Mouse (Mus musculus): ENCODE measurements around the gene Fdx1. TPM values are rescaled to one million over a fixed set of nuclear protein-coding genes. Genes with fewer than 3 reads are reported as not detected.

Gene Fdx1
- polyA plus RNA-seq, 1 experiment = 30.5 TPM

GRCm38 (mm10) chr9:51931997-51932396, 31.4 kb downstream of the Fdx1 start:
- WGBS = 89% methylated on average over 3 of the region's 3 CpGs
- no peak for DNase-seq
- Histone ChIP-seq H3K4me1 (replicated peaks; ENCODE audit: control insufficient read depth, insufficient read depth, low read length) (no peaks in the 10 kb centered on the region), H3K4me3 (ENCODE audit: control insufficient read depth, insufficient read depth, low read length) (no peak overlapping the region), H3K36me3 (ENCODE audit: control insufficient read depth, insufficient read depth, low read length) (no peaks in the 10 kb centered on the region), H3K27ac (ENCODE audit: control insufficient read depth, insufficient read depth, low read length) (no peak overlapping the region), H3K27me3 (ENCODE audit: control insufficient read depth, insufficient read depth, low read length) (no peaks in the 10 kb centered on the region)
- TF ChIP-seq POLR2A (IDR thresholded peaks at IDR 0.05; ENCODE audit: control insufficient read depth, extremely low read depth, insufficient read depth, low read length, poor library complexity) = no peak
- TF ChIP-seq CTCF (IDR thresholded peaks at IDR 0.05; ENCODE audit: borderline replicate concordance, control insufficient read depth, extremely low read depth, insufficient read depth, low read length, poor library complexity) = no peak

GRCm38 (mm10) chr9:51931054-51931690, 32.2 kb downstream of the Fdx1 start:
- Histone ChIP-seq H3K4me1 (replicated peaks; ENCODE audit: control insufficient read depth, insufficient read depth, low read length) (no peaks in the 10 kb centered on the region), H3K36me3 (ENCODE audit: control insufficient read depth, insufficient read depth, low read length) (no peaks in the 10 kb centered on the region), H3K27ac (ENCODE audit: control insufficient read depth, insufficient read depth, low read length) (no peak overlapping the region), H3K27me3 (ENCODE audit: control insufficient read depth, insufficient read depth, low read length) (no peaks in the 10 kb centered on the region), H3K4me3 (ENCODE audit: control insufficient read depth, insufficient read depth, low read length) (no peak overlapping the region)
- no peak for DNase-seq
- TF ChIP-seq POLR2A (IDR thresholded peaks at IDR 0.05; ENCODE audit: control insufficient read depth, extremely low read depth, insufficient read depth, low read length, poor library complexity) = no peak
- no peak for TF ChIP-seq CTCF (IDR thresholded peaks at IDR 0.05; ENCODE audit: borderline replicate concordance, control insufficient read depth, extremely low read depth, insufficient read depth, low read length, poor library complexity)
- 97% methylated on average over 7 of the region's 7 CpGs for WGBS

GRCm38 (mm10) chr9:51929972-51930371, 33.4 kb downstream of the Fdx1 start:
- Histone ChIP-seq H3K4me1 (replicated peaks; ENCODE audit: control insufficient read depth, insufficient read depth, low read length) (no peaks in the 10 kb centered on the region), H3K36me3 (ENCODE audit: control insufficient read depth, insufficient read depth, low read length) (no peaks in the 10 kb centered on the region), H3K4me3 (ENCODE audit: control insufficient read depth, insufficient read depth, low read length) (no peak overlapping the region), H3K27me3 (ENCODE audit: control insufficient read depth, insufficient read depth, low read length) (no peaks in the 10 kb centered on the region), H3K27ac (ENCODE audit: control insufficient read depth, insufficient read depth, low read length) (no peak overlapping the region)
- TF ChIP-seq POLR2A (IDR thresholded peaks at IDR 0.05; ENCODE audit: control insufficient read depth, extremely low read depth, insufficient read depth, low read length, poor library complexity) (no peak), CTCF (IDR thresholded peaks at IDR 0.05; ENCODE audit: borderline replicate concordance, control insufficient read depth, extremely low read depth, insufficient read depth, low read length, poor library complexity) (no peak)
- 80% methylated on average over 5 of the region's 5 CpGs for WGBS
- no peak for DNase-seq

- H3K27me3 ChIP-seq (ENCODE audit: control insufficient read depth, insufficient read depth, low read length) = no peaks in the 10 kb centered on the region
- WGBS = 86% methylated on average over 7 of the region's 7 CpGs
- TF ChIP-seq CTCF (IDR thresholded peaks at IDR 0.05; ENCODE audit: borderline replicate concordance, control insufficient read depth, extremely low read depth, insufficient read depth, low read length, poor library complexity) = no peak
- TF ChIP-seq POLR2A (IDR thresholded peaks at IDR 0.05; ENCODE audit: control insufficient read depth, extremely low read depth, insufficient read depth, low read length, poor library complexity) = no peak
- no peaks in the 10 kb centered on the region for H3K36me3 ChIP-seq (ENCODE audit: control insufficient read depth, insufficient read depth, low read length)
- no peak for DNase-seq
- H3K4me3 ChIP-seq (ENCODE audit: control insufficient read depth, insufficient read depth, low read length) = no peak overlapping the region
- no peaks in the 10 kb centered on the region for H3K4me1 ChIP-seq (replicated peaks; ENCODE audit: control insufficient read depth, insufficient read depth, low read length)
- no peak overlapping the region for H3K27ac ChIP-seq (ENCODE audit: control insufficient read depth, insufficient read depth, low read length)
Observed at GRCm38 (mm10) chr9:51928659-51929058, 34.7 kb downstream of the Fdx1 start.

GRCm38 (mm10) chr9:51928116-51928515, 35.2 kb downstream of the Fdx1 start:
- DNase-seq = no peak
- Histone ChIP-seq H3K27me3 (ENCODE audit: control insufficient read depth, insufficient read depth, low read length) (no peaks in the 10 kb centered on the region), H3K36me3 (ENCODE audit: control insufficient read depth, insufficient read depth, low read length) (no peaks in the 10 kb centered on the region), H3K27ac (ENCODE audit: control insufficient read depth, insufficient read depth, low read length) (no peak overlapping the region), H3K4me3 (ENCODE audit: control insufficient read depth, insufficient read depth, low read length) (no peak overlapping the region), H3K4me1 (replicated peaks; ENCODE audit: control insufficient read depth, insufficient read depth, low read length) (no peaks in the 10 kb centered on the region)
- TF ChIP-seq POLR2A (IDR thresholded peaks at IDR 0.05; ENCODE audit: control insufficient read depth, extremely low read depth, insufficient read depth, low read length, poor library complexity) = no peak
- TF ChIP-seq CTCF (IDR thresholded peaks at IDR 0.05; ENCODE audit: borderline replicate concordance, control insufficient read depth, extremely low read depth, insufficient read depth, low read length, poor library complexity) = no peak
- WGBS = 85% methylated on average over 10 of the region's 10 CpGs

GRCm38 (mm10) chr9:51927680-51928079, 35.7 kb downstream of the Fdx1 start:
- no peaks in the 10 kb centered on the region for H3K4me1 ChIP-seq (replicated peaks; ENCODE audit: control insufficient read depth, insufficient read depth, low read length)
- H3K36me3 ChIP-seq (ENCODE audit: control insufficient read depth, insufficient read depth, low read length) = no peaks in the 10 kb centered on the region
- no peak overlapping the region for H3K4me3 ChIP-seq (ENCODE audit: control insufficient read depth, insufficient read depth, low read length)
- DNase-seq = no peak
- no peaks in the 10 kb centered on the region for H3K27me3 ChIP-seq (ENCODE audit: control insufficient read depth, insufficient read depth, low read length)
- 87% methylated on average over 3 of the region's 3 CpGs for WGBS
- no peak overlapping the region for H3K27ac ChIP-seq (ENCODE audit: control insufficient read depth, insufficient read depth, low read length)
- no peak for TF ChIP-seq CTCF (IDR thresholded peaks at IDR 0.05; ENCODE audit: borderline replicate concordance, control insufficient read depth, extremely low read depth, insufficient read depth, low read length, poor library complexity)
- TF ChIP-seq POLR2A (IDR thresholded peaks at IDR 0.05; ENCODE audit: control insufficient read depth, extremely low read depth, insufficient read depth, low read length, poor library complexity) = no peak

GRCm38 (mm10) chr9:51926629-51927028, 36.7 kb downstream of the Fdx1 start:
- H3K4me1 ChIP-seq (replicated peaks; ENCODE audit: control insufficient read depth, insufficient read depth, low read length) = no peaks in the 10 kb centered on the region
- H3K4me3 ChIP-seq (ENCODE audit: control insufficient read depth, insufficient read depth, low read length) = no peak overlapping the region
- no peaks in the 10 kb centered on the region for H3K36me3 ChIP-seq (ENCODE audit: control insufficient read depth, insufficient read depth, low read length)
- DNase-seq = no peak
- H3K27ac ChIP-seq (ENCODE audit: control insufficient read depth, insufficient read depth, low read length) = no peak overlapping the region
- H3K27me3 ChIP-seq (ENCODE audit: control insufficient read depth, insufficient read depth, low read length) = no peaks in the 10 kb centered on the region
- TF ChIP-seq POLR2A (IDR thresholded peaks at IDR 0.05; ENCODE audit: control insufficient read depth, extremely low read depth, insufficient read depth, low read length, poor library complexity) (no peak), CTCF (IDR thresholded peaks at IDR 0.05; ENCODE audit: borderline replicate concordance, control insufficient read depth, extremely low read depth, insufficient read depth, low read length, poor library complexity) (no peak)
- WGBS = 97% methylated on average over 8 of the region's 8 CpGs

All from thymus, adult 2 months (tissue).